Comparison of ENCODE assay signal across 18 mouse cellular contexts in genomic region chr9:83963296-83963695, GRCm38 (mm10). TPM values are rescaled to one million over a fixed set of nuclear protein-coding genes. Genes with fewer than 3 reads are reported as not detected.
DNase-seq lines count a peak whose midpoint lies in the region; ATAC-seq lines count a peak whose summit lies in the region.
"Had no signal": no experiment of that assay in that cellular context is flagged by ENCODE, and none has a peak within 500 bp of the region (broad histone marks: within the 10 kb centered on the region; RNA-seq: fewer than 3 reads in every experiment).

No protein-coding gene starts in this region.

- peaks cover 23% of the 10 kb centered on the region for H3K4me1 ChIP-seq in heart, embryonic 13.5 days
- H3K4me1 ChIP-seq in kidney, embryonic 15.5 days: peaks cover 13% of the 10 kb centered on the region
- H3K4me1 ChIP-seq: intestine, embryonic 15.5 days had no signal

- H3K4me2 ChIP-seq in heart, embryonic 13.5 days: no peak overlapping the region
- no peak overlapping the region for H3K4me2 ChIP-seq in kidney, embryonic 15.5 days
- H3K4me2 ChIP-seq: forebrain, embryonic 13.5 days; hindbrain, embryonic 13.5 days; intestine, embryonic 15.5 days had no signal

- no peak overlapping the region for H3K9ac ChIP-seq in heart, embryonic 13.5 days
- no peak overlapping the region for H3K9ac ChIP-seq in kidney, embryonic 15.5 days
- H3K9ac ChIP-seq: forebrain, embryonic 13.5 days; hindbrain, embryonic 13.5 days; intestine, embryonic 15.5 days had no signal

- H3K27ac ChIP-seq in heart, embryonic 13.5 days (replicated peaks): 0 out of 2 replicates have a peak overlapping the region, but pooled peaks have one; percentile 60
- H3K27ac ChIP-seq in kidney, embryonic 15.5 days: no peak overlapping the region
- H3K27ac ChIP-seq: forebrain, embryonic 10.5 days; forebrain, embryonic 13.5 days; heart, adult 2 months; hindbrain, embryonic 10.5 days; hindbrain, embryonic 13.5 days; intestine, embryonic 15.5 days had no signal

- no peak for ATAC-seq in heart, embryonic 13.5 days (ENCODE audit: extremely low read depth, insufficient number of reproducible peaks, low FRiP score, low TSS enrichment)
- peak; percentile 67 for ATAC-seq in kidney, embryonic 15.5 days (replicated peaks; ENCODE audit: low FRiP score)
- ATAC-seq: activated CD4-positive, CD25-positive, alpha-beta regulatory T cell, adult 4 months; intestine, embryonic 15.5 days had no signal

- DNase-seq in heart, adult 11 months: no peak
- DNase-seq in kidney, adult 8-10 months: no peak
- peak; percentile 81 for DNase-seq in A20 (ENCODE audit: low read depth, low spot score)
- peak; percentile 46 for DNase-seq in brain, adult 2 months (ENCODE audit: low read depth, low spot score)
- no peak for DNase-seq in right cerebral cortex, postnatal 4 days
- DNase-seq: adrenal gland, postnatal 25 days; cerebellum, adult 11 months; cerebellum, postnatal 36 days; gastrocnemius, postnatal 25 days; heart, adult 2 months had no signal

- 81% methylated on average over 10 of the region's 10 CpGs for WGBS in heart, embryonic 13.5 days
- 52% methylated on average over 10 of the region's 10 CpGs for WGBS in kidney, embryonic 15.5 days

- no peak overlapping the region for H3K4me3 ChIP-seq in heart, embryonic 13.5 days
- no peak overlapping the region for H3K4me3 ChIP-seq in kidney, embryonic 15.5 days (replicated peaks)
- H3K4me3 ChIP-seq: forebrain, embryonic 10.5 days; forebrain, embryonic 13.5 days; heart, adult 2 months; hindbrain, embryonic 10.5 days; hindbrain, embryonic 13.5 days; intestine, embryonic 15.5 days had no signal

- H3K36me3 ChIP-seq in heart, embryonic 13.5 days: peaks cover 4% of the 10 kb centered on the region; the same call in 1 of the 2 replicates
- H3K36me3 ChIP-seq in kidney, embryonic 15.5 days: no peaks in the 10 kb centered on the region
- H3K36me3 ChIP-seq: forebrain, embryonic 10.5 days; hindbrain, embryonic 10.5 days; hindbrain, embryonic 13.5 days; intestine, embryonic 15.5 days had no signal

- H3K27me3 ChIP-seq in heart, embryonic 13.5 days (replicated peaks): no peaks in the 10 kb centered on the region
- no peaks in the 10 kb centered on the region for H3K27me3 ChIP-seq in kidney, embryonic 15.5 days
- H3K27me3 ChIP-seq: forebrain, embryonic 13.5 days; hindbrain, embryonic 13.5 days; intestine, embryonic 15.5 days had no signal

- H3K9me3 ChIP-seq in heart, embryonic 13.5 days: no peaks in the 10 kb centered on the region
- no peaks in the 10 kb centered on the region for H3K9me3 ChIP-seq in kidney, embryonic 15.5 days (replicated peaks)
- H3K9me3 ChIP-seq: forebrain, embryonic 10.5 days; forebrain, embryonic 13.5 days; hindbrain, embryonic 10.5 days; hindbrain, embryonic 13.5 days; intestine, embryonic 15.5 days had no signal

RNA-seq across cellular contexts. Expression of gene Bckdhb, which starts 38.4 kb away (rescaled TPM):
- polyA plus RNA-seq in heart, embryonic 13.5 days (2015; fragmentation: Nextera tagmentation; extraction: Ambion mirVana): 43.3 and 50.0 TPM in 2 replicates
- polyA plus RNA-seq in kidney, embryonic 15.5 days (2015; fragmentation: Nextera tagmentation; extraction: Ambion mirVana): 46.9 and 51.6 TPM in 2 replicates

Comparison
In these comparisons a context has a peak if more than half of its experiments do, and no peak if none do; other contexts are left out.
1. DNase-seq: peak in A20 (single experiment) and brain, adult 2 months (single experiment); none in heart, adult 11 months (single experiment), kidney, adult 8-10 months (0 of 2) and right cerebral cortex, postnatal 4 days (single experiment).